Mouse (Mus musculus) intestine, embryonic 16.5 days (tissue): ENCODE results near the gene Traf7. TPM values are rescaled to one million over a fixed set of nuclear protein-coding genes. Genes with fewer than 3 reads are reported as not detected.

ENCODE experiments used
- ATAC-seq: fragments of 200-750 bp; cut with Nextera tagmentation; 2 replicates; pipeline ENCODE4 v1.8.0; 2017; ENCODE audit warnings: moderate TSS enrichment, moderate library complexity
- H3K27ac ChIP-seq: fragments of 300-500 bp; sonication (generic); 2 replicates; pipeline ENCODE4 v1.5.1; 2014; ENCODE audit warnings: mild to moderate bottlenecking, low read length
- H3K27me3 ChIP-seq: fragments of 300-500 bp; sonication (generic); replicated peaks from 2 replicates; pipeline ENCODE4 v1.6.1; 2014; ENCODE audit warnings: low read length, control low read depth, mixed read lengths; ENCODE audit not compliant: control insufficient read depth, insufficient read depth
- H3K36me3 ChIP-seq: fragments of 300-500 bp; sonication (generic); 2 replicates; pipeline ENCODE4 v1.6.1; 2014; ENCODE audit warnings: low read length, control low read depth; ENCODE audit not compliant: control insufficient read depth, insufficient read depth
- H3K4me1 ChIP-seq: fragments of 300-500 bp; sonication (generic); 2 replicates; pipeline ENCODE4 v1.6.1; 2014; ENCODE audit warnings: low read length, control low read depth, mixed read lengths; ENCODE audit not compliant: control insufficient read depth, insufficient read depth
- H3K4me2 ChIP-seq: fragments of 300-500 bp; sonication (generic); 2 replicates; pipeline ENCODE4 v1.6.1; 2014; ENCODE audit warnings: low read depth, low read length, control low read depth
- H3K4me3 ChIP-seq: fragments of 300-500 bp; sonication (generic); 2 replicates; pipeline ENCODE4 v1.5.1; 2014; ENCODE audit warnings: mild to moderate bottlenecking, low read length
- H3K9ac ChIP-seq: fragments of 300-500 bp; sonication (generic); 2 replicates; pipeline ENCODE4 v1.6.1; 2014; ENCODE audit warnings: low read depth, low read length
- H3K9me3 ChIP-seq: fragments of 300-500 bp; sonication (generic); 2 replicates; pipeline ENCODE4 v1.6.1; 2016; ENCODE audit warnings: low read length, control low read depth; ENCODE audit not compliant: control insufficient read depth
- WGBS: fragments of 180-500 bp; shearing (Covaris S2); extraction: QIAGEN DNeasy Blood & Tissue Kit; methylation state at CpG from one replicate; pipeline ENCODE4 v1.1.7; 2014; 5-methylcytosine and 5-hydroxymethylcytosine counted together
- polyA plus RNA-seq: library from polyadenylated mRNA; unstranded; fragments of >200 nt; fragmentation: Nextera tagmentation; extraction: Ambion mirVana; gene quantifications from 2 replicates; pipeline ENCODE4 v1.2.1, GENCODE M21; 2015

Gene Traf7
- polyA plus RNA-seq, 1 experiment from 2014 or later = 87.6 TPM

DNA sequence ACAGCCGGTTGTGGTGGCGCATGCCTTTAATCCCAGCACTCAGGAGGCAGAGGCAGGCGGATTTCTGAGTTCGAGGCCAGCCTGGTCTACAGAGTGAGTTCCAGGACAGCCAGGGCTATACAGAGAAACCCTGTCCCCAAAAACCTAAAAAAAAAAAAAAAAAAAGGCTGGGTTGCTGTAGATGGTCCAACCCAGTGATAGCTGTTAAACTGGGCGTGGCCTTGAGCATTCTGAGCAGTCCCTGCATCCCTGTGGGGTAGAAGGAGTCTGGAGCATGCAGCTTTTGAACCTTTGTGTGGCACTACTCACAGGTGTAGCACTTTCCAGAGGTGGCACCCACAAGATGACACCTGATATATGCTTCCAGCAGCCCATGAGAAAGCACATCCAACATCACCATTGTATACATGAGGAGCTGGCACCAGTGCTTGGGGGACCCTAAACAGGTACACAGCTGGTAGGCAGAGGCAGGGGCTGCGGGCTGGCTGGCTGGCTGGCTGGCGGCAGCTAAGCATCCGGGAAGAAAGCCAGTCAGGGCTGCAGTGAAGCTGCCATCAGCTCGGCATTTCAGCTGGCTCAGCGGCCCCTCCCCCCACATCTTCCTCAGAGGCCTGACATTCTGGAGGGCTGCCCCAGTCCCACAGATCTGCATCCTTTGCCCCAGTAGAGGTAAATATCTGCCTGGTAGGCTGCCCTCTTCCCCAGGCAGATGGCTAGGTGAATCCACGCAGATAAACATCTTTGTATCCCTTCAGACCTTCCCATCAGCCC is 42.5 kb downstream of the Traf7 start:
- ATAC-seq = no peak
- H3K4me3 ChIP-seq = no peak overlapping the region
- H3K9me3 ChIP-seq = no peaks in the 10 kb centered on the region
- H3K9ac ChIP-seq = peak overlapping the region; percentile 37; the same call in 1 of the 2 replicates
- peaks cover 22% of the 10 kb centered on the region for H3K27me3 ChIP-seq
- no peak overlapping the region for H3K4me2 ChIP-seq
- WGBS = 56% methylated on average over 11 of the region's 11 CpGs
- H3K4me1 ChIP-seq = peaks cover 21% of the 10 kb centered on the region
- no peak overlapping the region for H3K27ac ChIP-seq
- H3K36me3 ChIP-seq = no peaks in the 10 kb centered on the region

DNA sequence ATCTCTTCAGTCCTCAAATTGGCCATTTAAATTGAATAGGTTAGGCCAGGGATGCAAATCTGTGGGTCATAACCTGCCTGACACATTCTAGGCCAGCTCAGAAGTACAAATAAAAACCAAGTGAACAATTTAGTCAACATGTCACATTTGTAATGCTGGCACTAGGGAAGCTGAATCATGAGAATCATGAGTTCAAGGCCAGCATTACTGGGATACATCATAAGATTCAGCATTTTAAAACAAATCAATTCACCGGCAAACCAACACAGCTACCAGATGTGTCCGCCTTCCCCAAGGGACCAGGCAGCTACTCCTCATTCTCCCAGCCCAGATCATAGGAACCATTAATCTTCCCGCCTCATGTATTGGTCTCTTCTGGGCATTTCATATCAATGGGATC is 44.2 kb downstream of the Traf7 start:
- Histone ChIP-seq H3K27ac (no peak overlapping the region), H3K9ac (no peak overlapping the region), H3K4me1 (peaks cover 19% of the 10 kb centered on the region), H3K4me2 (no peak overlapping the region), H3K9me3 (no peaks in the 10 kb centered on the region), H3K4me3 (no peak overlapping the region), H3K27me3 (peaks cover 15% of the 10 kb centered on the region), H3K36me3 (no peaks in the 10 kb centered on the region)
- ATAC-seq = no peak
- WGBS = 85% methylated on average over 3 of the region's 3 CpGs

DNA sequence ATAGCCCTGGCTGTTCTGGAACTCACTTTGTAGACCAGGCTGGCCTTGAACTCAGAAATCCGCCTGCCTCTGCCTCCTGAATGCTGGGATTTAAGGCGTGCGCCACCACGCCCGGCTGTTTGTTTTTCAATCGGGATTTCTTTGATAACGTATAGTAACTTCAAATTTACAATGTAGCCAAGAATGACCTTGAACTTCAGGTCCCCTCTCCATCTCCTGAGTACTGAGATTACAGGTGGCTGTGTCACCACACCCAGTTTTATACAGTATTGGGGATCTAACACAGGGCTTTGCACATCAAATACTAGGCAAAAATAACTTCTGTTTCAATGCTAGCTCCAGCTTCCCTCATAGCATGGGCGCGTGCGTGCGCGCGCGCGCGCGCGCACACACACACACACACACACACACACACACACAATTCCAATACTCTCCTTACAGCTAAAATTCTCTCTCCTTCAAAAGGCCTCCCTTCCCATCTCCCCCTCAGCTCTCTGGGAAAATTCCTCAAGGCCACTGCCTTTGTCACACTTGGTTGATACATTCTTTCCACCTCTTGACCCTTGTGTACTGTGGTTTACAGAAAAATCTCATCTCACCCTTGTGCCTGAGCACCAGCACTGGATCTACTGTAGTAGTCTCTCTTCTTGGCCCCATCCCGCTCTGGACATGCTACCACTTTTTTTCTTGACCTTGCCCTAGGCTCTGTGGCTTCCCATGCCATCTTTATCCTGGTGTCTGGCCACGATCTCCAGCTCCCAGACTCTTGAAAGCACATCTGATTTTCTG is 46.5 kb downstream of the Traf7 start:
- Histone ChIP-seq H3K9me3 (no peaks in the 10 kb centered on the region), H3K27me3 (0 out of 2 replicates have a peak, but pooled peaks cover 2% of the 10 kb centered on the region), H3K4me3 (no peak overlapping the region), H3K9ac (no peak overlapping the region; the same call in 1 of the 2 replicates), H3K27ac (no peak overlapping the region), H3K36me3 (peaks cover 9% of the 10 kb centered on the region), H3K4me2 (no peak overlapping the region), H3K4me1 (peaks cover 18% of the 10 kb centered on the region)
- ATAC-seq = no peak
- WGBS = 89% methylated on average over 20 of the region's 20 CpGs

DNA sequence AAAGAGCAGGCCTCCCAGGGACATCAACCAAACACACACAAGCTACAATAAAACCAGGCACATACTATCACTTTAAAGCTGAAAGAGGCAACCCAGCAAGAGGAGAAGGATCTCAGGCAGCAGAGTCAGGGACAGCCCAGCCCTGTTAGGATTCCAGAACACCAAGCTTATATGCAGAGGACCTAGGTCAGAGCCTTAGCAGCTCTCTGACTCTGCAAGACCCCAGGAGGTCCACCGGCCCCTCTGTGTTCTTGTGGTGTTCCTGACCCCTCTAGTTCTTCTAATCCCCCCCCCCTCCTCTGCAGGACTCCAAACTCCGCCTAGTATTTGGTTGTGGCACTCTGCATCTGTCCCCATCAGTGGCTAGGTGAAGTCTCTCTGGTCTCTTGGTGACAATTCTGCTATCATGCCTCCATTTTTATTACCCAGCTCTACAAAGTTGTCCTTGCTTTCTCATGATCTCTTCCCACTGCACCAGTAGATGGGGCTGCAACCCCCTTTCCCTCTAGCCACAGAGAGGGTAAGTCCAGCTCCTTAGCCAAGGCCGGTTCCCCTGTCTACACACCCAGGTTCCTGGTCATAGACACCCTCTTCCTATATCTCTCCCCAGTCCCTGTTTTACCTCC is 47.4 kb downstream of the Traf7 start:
- Histone ChIP-seq H3K36me3 (peaks cover 17% of the 10 kb centered on the region), H3K9ac (no peak overlapping the region; the same call in 1 of the 2 replicates), H3K27ac (peak overlapping the region; percentile 54; the same call in 1 of the 2 replicates), H3K4me1 (peaks cover 16% of the 10 kb centered on the region), H3K27me3 (0 out of 2 replicates have a peak, but pooled peaks cover 2% of the 10 kb centered on the region), H3K4me3 (no peak overlapping the region), H3K4me2 (0 out of 2 replicates have a peak overlapping the region, but pooled peaks have one; percentile 12), H3K9me3 (no peaks in the 10 kb centered on the region)
- no peak for ATAC-seq
- WGBS = 49% methylated on average over 3 of the region's 3 CpGs

DNA sequence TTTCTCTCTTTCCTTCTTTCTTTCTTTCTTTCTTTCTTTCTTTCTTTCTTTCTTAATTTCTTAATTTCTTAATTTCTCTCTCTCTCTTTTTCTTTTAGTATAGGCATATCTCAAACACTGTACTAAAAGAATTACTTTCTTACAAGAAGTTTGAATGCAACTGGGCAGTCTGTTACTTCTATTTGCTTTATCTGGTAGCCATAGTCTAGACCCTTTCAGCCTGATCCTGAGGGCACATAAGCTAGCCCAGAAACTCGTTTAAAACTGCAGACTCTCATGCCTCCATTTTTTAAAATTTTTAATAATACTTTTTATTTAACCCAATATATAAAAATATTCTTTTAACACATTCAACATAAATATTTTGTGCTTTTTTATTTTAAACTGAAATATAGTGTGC is 48.3 kb downstream of the Traf7 start:
- Histone ChIP-seq H3K27ac (peak overlapping the region; percentile 45; the same call in 1 of the 2 replicates), H3K36me3 (peaks cover 21% of the 10 kb centered on the region), H3K4me1 (peaks cover 16% of the 10 kb centered on the region), H3K27me3 (no peaks in the 10 kb centered on the region), H3K4me3 (peak overlapping the region; percentile 88), H3K4me2 (peak overlapping the region; percentile 46), H3K9ac (no peak overlapping the region), H3K9me3 (no peaks in the 10 kb centered on the region)
- 24% methylated on average over 1 of the region's 1 CpGs for WGBS
- no peak for ATAC-seq

DNA sequence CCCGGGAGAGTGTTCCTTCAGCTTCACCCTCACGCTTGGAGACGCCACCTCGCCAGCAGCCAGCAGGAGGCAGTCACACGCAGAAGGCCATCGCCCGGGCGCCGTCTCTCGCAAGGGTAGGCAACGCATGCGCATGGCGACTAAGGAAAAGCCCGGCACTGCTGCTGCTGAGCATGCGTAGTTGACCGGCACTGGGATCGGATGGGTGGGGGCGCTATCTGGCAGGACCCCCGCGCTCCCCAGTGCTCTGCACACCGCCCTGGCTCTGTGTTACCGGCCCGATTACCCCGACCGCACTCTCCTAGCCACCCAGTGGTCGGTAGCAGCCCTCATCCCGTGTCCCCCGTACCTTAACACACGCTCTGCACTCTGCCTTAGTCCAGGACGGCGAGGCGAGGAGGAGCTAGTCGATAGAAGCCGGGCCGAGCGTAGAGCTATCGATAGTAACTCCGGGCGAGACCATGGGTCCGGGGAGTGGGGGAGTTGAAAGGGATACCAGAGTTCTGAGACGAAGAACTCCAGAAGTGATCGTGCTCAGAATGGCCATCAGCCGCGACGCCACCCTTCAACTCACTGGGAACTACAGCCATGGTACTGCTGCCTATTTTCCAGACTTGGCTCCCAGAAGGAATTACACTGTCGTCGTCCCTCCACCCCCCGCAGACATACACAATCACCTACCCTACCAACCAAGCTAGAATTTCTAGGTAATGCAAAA is 48.9 kb downstream of the Traf7 start, which contains the start of gene Mlst8:
Mlst8 (minus strand) TSS at position 416 of the 718 bp plus-strand sequence.
- peaks cover 26% of the 10 kb centered on the region for H3K36me3 ChIP-seq
- peaks cover 22% of the 10 kb centered on the region for H3K4me1 ChIP-seq
- H3K4me2 ChIP-seq = peak within 1 kb of the TSS; percentile 77
- H3K9ac ChIP-seq = peak within 1 kb of the TSS; percentile 94
- H3K9me3 ChIP-seq = no peaks in the 10 kb centered on the region
- peak within 1 kb of the TSS; percentile 94 for H3K27ac ChIP-seq
- under 1% methylated on average over 48 of the region's 48 CpGs for WGBS
- peak; percentile 93 for ATAC-seq
- peak within 1 kb of the TSS; percentile 88 for H3K4me3 ChIP-seq
- no peaks in the 10 kb centered on the region for H3K27me3 ChIP-seq

DNA sequence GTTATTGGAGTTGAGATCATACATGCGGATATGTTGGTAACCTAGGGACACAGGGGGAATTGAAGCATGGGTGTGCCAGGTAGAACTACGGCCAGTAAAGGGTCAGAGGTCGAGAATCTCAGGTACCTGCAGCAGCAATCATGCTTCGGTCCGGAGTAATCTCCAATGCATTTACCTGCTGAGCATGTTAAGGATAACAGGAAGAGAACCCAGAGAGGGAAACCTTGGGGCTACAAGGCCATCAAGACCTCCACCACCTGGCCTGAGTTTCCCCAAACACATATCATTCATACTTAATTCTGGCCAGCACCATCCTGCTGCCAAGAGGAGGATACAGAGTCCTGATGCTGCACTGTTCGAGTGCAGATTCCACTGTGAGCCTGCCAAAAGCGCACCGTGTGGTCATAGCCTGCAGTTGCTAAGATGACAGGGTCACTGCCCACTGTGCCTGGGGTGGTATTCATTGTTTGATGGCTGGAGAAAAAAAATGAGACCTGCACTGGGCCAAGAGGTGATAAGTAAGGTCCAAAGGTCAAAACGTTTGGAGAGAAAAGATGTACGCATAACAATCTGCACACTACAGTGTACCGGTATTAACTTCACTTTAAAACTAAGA is 49.6 kb downstream of the Traf7 start:
- Histone ChIP-seq H3K9ac (peak overlapping the region; percentile 94), H3K4me2 (peak overlapping the region; percentile 77), H3K27me3 (no peaks in the 10 kb centered on the region), H3K9me3 (no peaks in the 10 kb centered on the region), H3K4me1 (peaks cover 28% of the 10 kb centered on the region), H3K27ac (peak overlapping the region; percentile 51; the same call in 1 of the 2 replicates), H3K4me3 (peak overlapping the region; percentile 88), H3K36me3 (peaks cover 26% of the 10 kb centered on the region)
- 31% methylated on average over 11 of the region's 11 CpGs for WGBS
- ATAC-seq = peak; percentile 43

DNA sequence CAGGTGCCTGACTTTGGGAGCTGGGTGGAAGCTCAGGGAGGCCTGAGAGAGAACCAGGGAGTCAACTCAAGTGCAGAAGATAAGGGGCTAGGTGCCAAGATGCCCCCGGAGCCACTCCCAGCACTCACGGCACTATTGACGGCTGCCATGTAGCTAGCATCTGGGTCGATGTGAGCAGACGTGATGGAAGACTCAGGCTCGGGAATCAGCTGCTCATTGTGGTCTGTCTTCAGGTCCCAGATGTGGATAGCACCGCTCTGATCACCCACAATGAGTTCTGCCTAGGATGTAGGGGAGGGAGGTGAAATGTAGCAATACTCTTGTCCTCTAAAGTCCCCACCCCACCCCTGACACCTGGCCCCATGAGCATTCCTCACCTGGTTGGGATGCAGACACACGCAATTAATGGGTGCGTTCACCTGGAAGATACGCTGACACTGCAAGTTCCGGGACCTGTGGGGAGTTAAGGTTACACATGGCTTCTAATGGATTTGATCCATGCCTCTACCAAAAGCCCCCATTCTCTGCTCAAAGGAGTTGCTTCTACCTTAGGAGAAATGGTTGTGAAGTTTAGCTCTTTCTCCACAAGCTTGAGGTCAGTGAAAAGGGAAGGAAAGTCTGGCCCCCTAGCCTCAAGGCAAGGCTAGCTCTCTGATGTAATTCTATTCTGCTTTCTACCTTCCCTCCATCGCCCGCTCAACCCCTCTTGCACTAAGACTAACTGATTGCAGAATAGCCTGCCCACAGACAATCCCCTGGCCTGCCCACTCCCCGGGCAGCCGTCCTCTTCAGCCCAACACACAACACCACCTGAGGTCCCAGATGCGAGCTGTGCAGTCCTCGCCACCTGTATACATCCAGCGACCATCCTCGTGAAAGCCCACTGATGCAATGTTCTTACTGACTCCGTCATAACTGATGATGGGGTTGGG is 50.4 kb downstream of the Traf7 start:
- H3K4me1 ChIP-seq = peaks cover 33% of the 10 kb centered on the region
- ATAC-seq = no peak
- peak overlapping the region; percentile 77 for H3K4me2 ChIP-seq
- H3K36me3 ChIP-seq = peaks cover 26% of the 10 kb centered on the region
- no peaks in the 10 kb centered on the region for H3K27me3 ChIP-seq
- H3K27ac ChIP-seq = peak overlapping the region; percentile 51
- H3K4me3 ChIP-seq = peak overlapping the region; percentile 88; the same call in 1 of the 2 replicates
- H3K9me3 ChIP-seq = no peaks in the 10 kb centered on the region
- WGBS = 91% methylated on average over 20 of the region's 20 CpGs
- peak overlapping the region; percentile 94 for H3K9ac ChIP-seq
